Comparison of ENCODE assay signal across 20 mouse cellular contexts in genomic region chr16:74651244-74651643, GRCm38 (mm10).
DNase-seq lines count a peak whose midpoint lies in the region; ATAC-seq and TF ChIP-seq lines count a peak whose summit lies in the region.
"Had no signal": no experiment of that assay in that cellular context is flagged by ENCODE, and none has a peak within 500 bp of the region (broad histone marks: within the 10 kb centered on the region; RNA-seq: fewer than 3 reads in every experiment).

No protein-coding gene starts in this region.

- ATAC-seq in forebrain, embryonic 15.5 days (replicated peaks): 0 out of 2 replicates have a peak, but pooled peaks have one; percentile 32
- no peak for ATAC-seq in forebrain, embryonic 13.5 days
- ATAC-seq in forebrain, postnatal 0 days: peak; percentile 75; the same call in 1 of the 2 replicates
- no peak for ATAC-seq in hindbrain, embryonic 14.5 days (ENCODE audit: low FRiP score)
- ATAC-seq: activated CD4-positive, CD25-positive, alpha-beta regulatory T cell, adult 4 months; Patski had no signal

- no peak overlapping the region for H3K27ac ChIP-seq in forebrain, embryonic 15.5 days (replicated peaks)
- H3K27ac ChIP-seq in forebrain, embryonic 13.5 days: no peak overlapping the region
- no peak overlapping the region for H3K27ac ChIP-seq in forebrain, postnatal 0 days (ENCODE audit: low read depth, low read length)
- no peak overlapping the region for H3K27ac ChIP-seq in forebrain, embryonic 10.5 days
- H3K27ac ChIP-seq in hindbrain, embryonic 14.5 days: no peak overlapping the region
- H3K27ac ChIP-seq: embryonic facial prominence, embryonic 10.5 days; embryonic facial prominence, embryonic 12.5 days had no signal

- H3K36me3 ChIP-seq in forebrain, embryonic 15.5 days: no peaks in the 10 kb centered on the region
- H3K36me3 ChIP-seq in forebrain, embryonic 13.5 days (ENCODE audit: poor library complexity, severe bottlenecking): no peaks in the 10 kb centered on the region
- H3K36me3 ChIP-seq in forebrain, postnatal 0 days (ENCODE audit: insufficient read depth): no peaks in the 10 kb centered on the region
- H3K36me3 ChIP-seq in forebrain, embryonic 10.5 days (replicated peaks): no peaks in the 10 kb centered on the region
- no peaks in the 10 kb centered on the region for H3K36me3 ChIP-seq in hindbrain, embryonic 14.5 days (replicated peaks; ENCODE audit: control insufficient read depth, insufficient read depth)
- H3K36me3 ChIP-seq: embryonic facial prominence, embryonic 10.5 days; embryonic facial prominence, embryonic 12.5 days had no signal

- WGBS in forebrain, embryonic 15.5 days: 44% methylated on average over 3 of the region's 3 CpGs
- 53% methylated on average over 3 of the region's 3 CpGs for WGBS in forebrain, embryonic 13.5 days
- WGBS in forebrain, postnatal 0 days: 42% methylated on average over 3 of the region's 3 CpGs
- WGBS in forebrain, embryonic 10.5 days: 79% methylated on average over 3 of the region's 3 CpGs
- WGBS in hindbrain, embryonic 14.5 days: 57% methylated on average over 3 of the region's 3 CpGs

- no peak overlapping the region for H3K4me3 ChIP-seq in forebrain, embryonic 15.5 days
- H3K4me3 ChIP-seq in forebrain, embryonic 13.5 days: no peak overlapping the region
- no peak overlapping the region for H3K4me3 ChIP-seq in forebrain, postnatal 0 days (ENCODE audit: low read depth, low read length)
- H3K4me3 ChIP-seq in forebrain, embryonic 10.5 days: no peak overlapping the region
- H3K4me3 ChIP-seq in hindbrain, embryonic 14.5 days (replicated peaks; ENCODE audit: low read length): no peak overlapping the region
- H3K4me3 ChIP-seq: embryonic facial prominence, embryonic 10.5 days; embryonic facial prominence, embryonic 12.5 days had no signal

- DNase-seq in forebrain, postnatal 0 days: peak; percentile 11
- no peak for DNase-seq in forebrain, embryonic 10.5 days (ENCODE audit: extremely low spot score, low spot score)
- peak; percentile 25 for DNase-seq in Muller cell, postnatal 12 days (ENCODE audit: inconsistent ontology term)
- peak; percentile 54 for DNase-seq in brain, embryonic 14.5 days (ENCODE audit: low read depth)
- no peak for DNase-seq in hindbrain, embryonic 14.5 days (ENCODE audit: low spot score)
- DNase-seq in left cerebral cortex, postnatal 10 days (ENCODE audit: extremely low spot score in 1 of 2, low spot score in 2 of 2): no peak
- DNase-seq: adrenal gland, adult 8-10 months; adrenal gland, postnatal 14 days; adrenal gland, postnatal 36 days; cerebellum, adult 11-12 months; cerebellum, adult 2 months; cerebellum, adult 9-10 months; cerebellum, postnatal 10 days; cerebellum, postnatal 25 days had no signal

- no peaks in the 10 kb centered on the region for H3K27me3 ChIP-seq in forebrain, embryonic 15.5 days
- H3K27me3 ChIP-seq in forebrain, embryonic 13.5 days: no peaks in the 10 kb centered on the region
- no peaks in the 10 kb centered on the region for H3K27me3 ChIP-seq in forebrain, postnatal 0 days (ENCODE audit: insufficient read depth, low read length)
- no peaks in the 10 kb centered on the region for H3K27me3 ChIP-seq in forebrain, embryonic 10.5 days (ENCODE audit: poor library complexity, severe bottlenecking)
- no peaks in the 10 kb centered on the region for H3K27me3 ChIP-seq in hindbrain, embryonic 14.5 days (ENCODE audit: control insufficient read depth, insufficient read depth, low read length)
- H3K27me3 ChIP-seq: embryonic facial prominence, embryonic 12.5 days; Patski had no signal

- intact Hi-C loops in left cerebral cortex, postnatal 10 days (cut with DNase I): no loop called here

- H3K9ac ChIP-seq in forebrain, embryonic 15.5 days (replicated peaks): no peak overlapping the region
- H3K9ac ChIP-seq in forebrain, embryonic 13.5 days: no peak overlapping the region
- H3K9ac ChIP-seq in forebrain, postnatal 0 days: no peak overlapping the region
- no peak overlapping the region for H3K9ac ChIP-seq in hindbrain, embryonic 14.5 days
- H3K9ac ChIP-seq: embryonic facial prominence, embryonic 12.5 days had no signal

- no peaks in the 10 kb centered on the region for H3K4me1 ChIP-seq in forebrain, embryonic 15.5 days
- no peaks in the 10 kb centered on the region for H3K4me1 ChIP-seq in forebrain, embryonic 13.5 days
- no peaks in the 10 kb centered on the region for H3K4me1 ChIP-seq in forebrain, postnatal 0 days (ENCODE audit: insufficient read depth)
- H3K4me1 ChIP-seq in forebrain, embryonic 10.5 days: no peaks in the 10 kb centered on the region
- no peaks in the 10 kb centered on the region for H3K4me1 ChIP-seq in hindbrain, embryonic 14.5 days (replicated peaks; ENCODE audit: control insufficient read depth, insufficient read depth, low read length)
- H3K4me1 ChIP-seq: embryonic facial prominence, embryonic 10.5 days; embryonic facial prominence, embryonic 12.5 days had no signal

- no peak for TF ChIP-seq POLR2A in brain, embryonic 14.5 days (IDR thresholded peaks at IDR 0.05; ENCODE audit: borderline replicate concordance, extremely low read depth, insufficient read depth, insufficient read length, poor library complexity, severe bottlenecking)

- H3K4me2 ChIP-seq in forebrain, embryonic 15.5 days (replicated peaks): no peak overlapping the region
- H3K4me2 ChIP-seq in forebrain, embryonic 13.5 days: no peak overlapping the region
- H3K4me2 ChIP-seq in forebrain, postnatal 0 days (ENCODE audit: low read depth): no peak overlapping the region
- H3K4me2 ChIP-seq in hindbrain, embryonic 14.5 days (replicated peaks): no peak overlapping the region
- H3K4me2 ChIP-seq: embryonic facial prominence, embryonic 12.5 days had no signal

- TF ChIP-seq CTCF in forebrain, postnatal 0 days (IDR thresholded peaks at IDR 0.05; ENCODE audit: low read depth): no peak
- no peak for TF ChIP-seq CTCF in brain, embryonic 14.5 days (IDR thresholded peaks at IDR 0.05; ENCODE audit: borderline replicate concordance, extremely low read depth, insufficient read depth, insufficient read length)

- H3K9me3 ChIP-seq in forebrain, embryonic 15.5 days: no peaks in the 10 kb centered on the region
- H3K9me3 ChIP-seq in forebrain, embryonic 13.5 days (replicated peaks): no peaks in the 10 kb centered on the region
- no peaks in the 10 kb centered on the region for H3K9me3 ChIP-seq in forebrain, postnatal 0 days (ENCODE audit: low read length)
- no peaks in the 10 kb centered on the region for H3K9me3 ChIP-seq in forebrain, embryonic 10.5 days
- H3K9me3 ChIP-seq in hindbrain, embryonic 14.5 days (ENCODE audit: control insufficient read depth, low read length): no peaks in the 10 kb centered on the region
- H3K9me3 ChIP-seq: embryonic facial prominence, embryonic 10.5 days; embryonic facial prominence, embryonic 12.5 days had no signal

Comparison
In these comparisons a context has a peak if more than half of its experiments do, and no peak if none do; other contexts are left out.
1. ATAC-seq: peak in forebrain, embryonic 15.5 days (single experiment) and forebrain, postnatal 0 days (single experiment); none in forebrain, embryonic 13.5 days (single experiment) and hindbrain, embryonic 14.5 days (single experiment).
2. DNase-seq: peak in forebrain, postnatal 0 days (single experiment), Muller cell, postnatal 12 days (single experiment) and brain, embryonic 14.5 days (single experiment); none in forebrain, embryonic 10.5 days (single experiment), hindbrain, embryonic 14.5 days (single experiment) and left cerebral cortex, postnatal 10 days (0 of 2).